Comparison of ENCODE assay signal across 15 mouse cellular contexts in the genomic region with DNA sequence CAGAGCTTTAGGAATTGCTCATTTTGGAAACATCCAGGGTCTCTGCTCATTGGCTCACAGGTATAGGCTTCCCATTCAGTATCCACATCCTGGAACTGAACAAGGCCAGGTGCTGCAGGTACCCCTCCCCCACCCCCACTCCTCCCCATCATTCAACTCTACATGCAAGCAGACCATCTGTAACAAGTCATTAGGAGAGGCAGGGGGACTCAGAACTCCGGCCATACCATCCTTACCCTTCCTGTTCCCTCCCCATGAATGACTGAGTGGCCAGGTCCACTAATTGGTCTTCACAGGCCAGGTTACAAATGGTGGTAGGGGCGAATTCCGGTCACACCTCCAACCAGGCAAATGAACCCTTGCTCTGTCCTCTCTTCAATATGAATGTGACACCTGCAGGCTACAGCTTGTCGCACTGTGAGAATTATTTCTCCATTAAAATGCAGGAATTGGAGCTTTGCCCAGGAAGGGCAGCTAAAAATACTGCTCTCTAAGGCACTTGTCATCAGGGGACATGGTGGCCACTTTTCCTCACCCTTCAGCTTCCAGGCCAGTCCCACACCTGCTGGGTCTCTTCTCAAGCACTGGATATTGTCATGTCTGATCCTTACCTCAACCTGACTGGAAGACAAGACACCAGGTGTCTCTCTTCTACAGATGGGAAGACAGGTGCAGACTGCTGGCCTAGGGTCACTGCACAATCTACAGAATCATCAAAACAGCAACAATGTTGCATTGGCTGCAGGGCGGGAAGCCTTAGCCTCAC. TPM values are rescaled to one million over a fixed set of nuclear protein-coding genes. Genes with fewer than 3 reads are reported as not detected.
DNase-seq lines count a peak whose midpoint lies in the region; ATAC-seq and TF ChIP-seq lines count a peak whose summit lies in the region.
"Had no signal": no experiment of that assay in that cellular context is flagged by ENCODE, and none has a peak within 500 bp of the region (broad histone marks: within the 10 kb centered on the region; RNA-seq: fewer than 3 reads in every experiment).

No protein-coding gene starts in this region.

- H3K4me2 ChIP-seq in heart, embryonic 15.5 days: no peak overlapping the region
- H3K4me2 ChIP-seq: embryonic facial prominence, embryonic 15.5 days; forebrain, embryonic 13.5 days; liver, embryonic 13.5 days had no signal

- H3K9ac ChIP-seq in heart, embryonic 15.5 days: no peak overlapping the region
- H3K9ac ChIP-seq: embryonic facial prominence, embryonic 15.5 days; forebrain, embryonic 13.5 days; liver, embryonic 13.5 days had no signal

- no peak for TF ChIP-seq CTCF in kidney, adult 2 months (conservative IDR thresholded peaks at IDR 0.05; ENCODE audit: insufficient read depth, insufficient read length, low read depth, low read length)
- no peak for TF ChIP-seq CTCF in cerebellum, adult 2 months (IDR thresholded peaks at IDR 0.05; ENCODE audit: borderline replicate concordance, insufficient read depth, low read depth, low read length)

- peak; percentile 36 for DNase-seq in kidney, adult 2 months
- no peak for DNase-seq in kidney, postnatal 10 days
- DNase-seq in cerebellum, adult 11 months: peak; percentile 66
- DNase-seq in cerebellum, adult 2 months: peak; percentile 70 to 89
- no peak for DNase-seq in thymus, postnatal 4 days
- DNase-seq in spleen, postnatal 14 days (ENCODE audit: low spot score in 2 of 2): no peak
- DNase-seq in thymus, postnatal 0 days (ENCODE audit: low spot score): no peak
- DNase-seq: liver, embryonic 13.5 days had no signal

- TF ChIP-seq POLR2A in kidney, adult 2 months (IDR thresholded peaks at IDR 0.05; ENCODE audit: low read depth, low read length): no peak
- TF ChIP-seq POLR2A in cerebellum, adult 2 months (IDR thresholded peaks at IDR 0.05; ENCODE audit: borderline replicate concordance, insufficient read depth, low read length): no peak

- no peaks in the 10 kb centered on the region for H3K4me1 ChIP-seq in kidney, adult 2 months (ENCODE audit: control insufficient read depth, insufficient read depth, low read length)
- H3K4me1 ChIP-seq in cerebellum, adult 2 months (ENCODE audit: control insufficient read depth, insufficient read depth, low read length): peaks cover 51% of the 10 kb centered on the region
- H3K4me1 ChIP-seq in heart, embryonic 15.5 days (replicated peaks): peaks cover 31% of the 10 kb centered on the region

- H3K9me3 ChIP-seq in heart, embryonic 15.5 days (replicated peaks): no peaks in the 10 kb centered on the region
- H3K9me3 ChIP-seq: embryonic facial prominence, embryonic 15.5 days; forebrain, embryonic 13.5 days; liver, embryonic 13.5 days had no signal

- no peaks in the 10 kb centered on the region for H3K27me3 ChIP-seq in kidney, adult 2 months (replicated peaks; ENCODE audit: control insufficient read depth, insufficient read depth, low read length)
- no peaks in the 10 kb centered on the region for H3K27me3 ChIP-seq in cerebellum, adult 2 months (ENCODE audit: control insufficient read depth, insufficient read depth, low read length)
- no peaks in the 10 kb centered on the region for H3K27me3 ChIP-seq in heart, embryonic 15.5 days
- H3K27me3 ChIP-seq: embryonic facial prominence, embryonic 15.5 days; forebrain, embryonic 13.5 days; liver, embryonic 13.5 days had no signal

- no peak overlapping the region for H3K4me3 ChIP-seq in kidney, adult 2 months (ENCODE audit: insufficient read depth, low read depth, low read length)
- no peak overlapping the region for H3K4me3 ChIP-seq in cerebellum, adult 2 months (replicated peaks; ENCODE audit: insufficient read depth, low read depth, low read length)
- no peak overlapping the region for H3K4me3 ChIP-seq in heart, embryonic 15.5 days
- H3K4me3 ChIP-seq: embryonic facial prominence, embryonic 15.5 days; forebrain, embryonic 13.5 days; liver, embryonic 13.5 days had no signal

- WGBS in kidney, adult 2 months: 65% methylated on average over 5 of the region's 5 CpGs
- WGBS in cerebellum, adult 2 months: 14% methylated on average over 5 of the region's 5 CpGs
- 38% methylated on average over 5 of the region's 5 CpGs for WGBS in heart, embryonic 15.5 days

- H3K36me3 ChIP-seq in kidney, adult 2 months (ENCODE audit: control insufficient read depth, insufficient read depth, low read length): no peaks in the 10 kb centered on the region
- peaks cover 4% of the 10 kb centered on the region; the same call in 1 of the 2 replicates for H3K36me3 ChIP-seq in heart, embryonic 15.5 days
- H3K36me3 ChIP-seq: liver, embryonic 13.5 days had no signal

- no peak overlapping the region for H3K27ac ChIP-seq in kidney, adult 2 months (ENCODE audit: insufficient read depth, low read depth, low read length)
- H3K27ac ChIP-seq in cerebellum, adult 2 months (ENCODE audit: insufficient read depth, low read length): peak overlapping the region; percentile 72
- peak overlapping the region; percentile 72 for H3K27ac ChIP-seq in heart, embryonic 15.5 days
- H3K27ac ChIP-seq: embryonic facial prominence, embryonic 15.5 days; forebrain, embryonic 13.5 days; kidney, postnatal 0 days; liver, embryonic 13.5 days had no signal

- ATAC-seq in heart, embryonic 15.5 days (replicated peaks; ENCODE audit: insufficient number of reproducible peaks, insufficient read depth, low FRiP score, low read depth): peak; percentile 36; the same call in 1 of the 2 replicates
- ATAC-seq: activated CD4-positive, CD25-positive, alpha-beta regulatory T cell, adult 4 months; forebrain, embryonic 13.5 days; hindbrain, embryonic 16.5 days; lung, postnatal 0 days had no signal

RNA-seq across cellular contexts. Expression of a gene that starts 32.6 kb away (rescaled TPM):
- 2.7 and 2.9 TPM in 2 replicates for polyA plus RNA-seq in kidney, adult 2 months (2012; rRNA removed)
- polyA plus RNA-seq in cerebellum, adult 2 months (2012; rRNA removed): 147 and 149 TPM in 2 replicates
- polyA plus RNA-seq in heart, embryonic 15.5 days (2015; fragmentation: Nextera tagmentation; extraction: Ambion mirVana): 0.71 and 1.4 TPM in 2 replicates
- polyA plus RNA-seq in thymus, postnatal 0 days (2015; fragmentation: Nextera tagmentation; extraction: Ambion mirVana): 0.60 and 0.64 TPM in 2 replicates
- polyA plus RNA-seq: activated CD4-positive, CD25-positive, alpha-beta regulatory T cell, adult 4 months had no signal

RNA-seq across cellular contexts. Expression of a gene that starts 34.2 kb away (rescaled TPM):
- polyA plus RNA-seq in kidney, adult 2 months (2012; rRNA removed): 1.3 TPM in 2 replicates
- 6.4 and 6.9 TPM in 2 replicates for polyA plus RNA-seq in cerebellum, adult 2 months (2012; rRNA removed)
- polyA plus RNA-seq in heart, embryonic 15.5 days (2015; fragmentation: Nextera tagmentation; extraction: Ambion mirVana): 22.0 and 32.6 TPM in 2 replicates
- 2.6 and 2.9 TPM in 2 replicates for polyA plus RNA-seq in thymus, postnatal 0 days (2015; fragmentation: Nextera tagmentation; extraction: Ambion mirVana)
- polyA plus RNA-seq: activated CD4-positive, CD25-positive, alpha-beta regulatory T cell, adult 4 months had no signal

Comparison
In these comparisons a context has a peak if more than half of its experiments do, and no peak if none do; other contexts are left out.
1. DNase-seq: peak in kidney, adult 2 months (single experiment), cerebellum, adult 11 months (single experiment) and cerebellum, adult 2 months (2 of 2); none in kidney, postnatal 10 days (single experiment), thymus, postnatal 4 days (single experiment), spleen, postnatal 14 days (0 of 2) and thymus, postnatal 0 days (single experiment).
2. RNA of a gene that starts 32.6 kb away (polyA plus RNA-seq): 147 to 149 TPM in cerebellum, adult 2 months; 2.7 to 2.9 TPM in kidney, adult 2 months, 0.71 to 1.4 TPM in heart, embryonic 15.5 days and 0.60 to 0.64 TPM in thymus, postnatal 0 days; every median in the first group is over 10 times any median in the second.